Mouse (Mus musculus) hindbrain, embryonic 14.5 days (tissue): Measurements from ENCODE around the gene Lrrn2. TPM values are rescaled to one million over a fixed set of nuclear protein-coding genes. Genes with fewer than 3 reads are reported as not detected.

ENCODE experiments used
- ATAC-seq: fragments of 200-750 bp; cut with Nextera tagmentation; 2 replicates; pipeline ENCODE4 v1.8.0; 2017; ENCODE audit warnings: moderate number of reproducible peaks, mild to moderate bottlenecking, moderate TSS enrichment, moderate library complexity; ENCODE audit not compliant: low FRiP score
- DNase-seq: peaks from one replicate; pipeline ENCODE4 v3.0.0-alpha.2; 2015; ENCODE audit warnings: low spot score
- H3K27ac ChIP-seq: fragments of 300-500 bp; sonication (generic); 2 replicates; pipeline ENCODE4 v1.5.1; 2014; ENCODE audit warnings: mild to moderate bottlenecking, moderate library complexity
- H3K27me3 ChIP-seq: fragments of 300-500 bp; sonication (generic); 2 replicates; pipeline ENCODE4 v1.6.1; 2014; ENCODE audit warnings: mild to moderate bottlenecking, low read length, mixed read lengths; ENCODE audit not compliant: control insufficient read depth, insufficient read depth
- H3K36me3 ChIP-seq: fragments of 300-500 bp; sonication (generic); replicated peaks from 2 replicates; pipeline ENCODE4 v1.6.1; 2014; ENCODE audit not compliant: control insufficient read depth, insufficient read depth
- H3K4me1 ChIP-seq: fragments of 300-500 bp; sonication (generic); replicated peaks from 2 replicates; pipeline ENCODE4 v1.6.1; 2014; ENCODE audit warnings: antibody characterized with exemption, low read length, mixed read lengths; ENCODE audit not compliant: control insufficient read depth, insufficient read depth
- H3K4me2 ChIP-seq: fragments of 300-500 bp; sonication (generic); replicated peaks from 2 replicates; pipeline ENCODE4 v1.6.1; 2014; ENCODE audit warnings: mild to moderate bottlenecking, moderate library complexity
- H3K4me3 ChIP-seq: fragments of 300-500 bp; sonication (generic); replicated peaks from 2 replicates; pipeline ENCODE4 v1.5.1; 2014; ENCODE audit warnings: mild to moderate bottlenecking, low read length
- H3K9ac ChIP-seq: fragments of 300-500 bp; sonication (generic); 2 replicates; pipeline ENCODE4 v1.6.1; 2014
- H3K9me3 ChIP-seq: fragments of 300-500 bp; sonication (generic); 2 replicates; pipeline ENCODE4 v1.6.1; 2016; ENCODE audit warnings: low read length; ENCODE audit not compliant: control insufficient read depth
- WGBS: fragments of 180-500 bp; shearing (Covaris S2); extraction: QIAGEN DNeasy Blood & Tissue Kit; methylation state at CpG from one replicate; pipeline ENCODE4 v1.1.7; 2014; 5-methylcytosine and 5-hydroxymethylcytosine counted together
- polyA plus RNA-seq: library from polyadenylated mRNA; unstranded; fragments of >200 nt; fragmentation: Nextera tagmentation; extraction: Ambion mirVana; gene quantifications from 2 replicates; pipeline ENCODE4 v1.2.1, GENCODE M21; 2014

Gene Lrrn2
- polyA plus RNA-seq, 1 experiment from 2014 or later: 40.7 TPM

GRCm38 (mm10) chr1:132934856-132935255 lies 54.8 kb downstream of the Lrrn2 start:
- WGBS: 22% methylated on average over 6 of the region's 7 CpGs
- Histone ChIP-seq H3K27ac (no peak overlapping the region), H3K27me3 (no peaks in the 10 kb centered on the region), H3K4me2 (no peak overlapping the region), H3K9me3 (no peaks in the 10 kb centered on the region), H3K36me3 (peaks cover 27% of the 10 kb centered on the region), H3K4me3 (no peak overlapping the region), H3K4me1 (peaks cover 8% of the 10 kb centered on the region), H3K9ac (no peak overlapping the region)
- DNase-seq (no peak), ATAC-seq (no peak; the same call in 1 of the 2 replicates)

GRCm38 (mm10) chr1:132937296-132938030 lies 57.4 kb downstream of the Lrrn2 start:
- Histone ChIP-seq H3K9ac (no peak overlapping the region), H3K4me1 (peaks cover 8% of the 10 kb centered on the region), H3K27me3 (no peaks in the 10 kb centered on the region), H3K4me3 (no peak overlapping the region), H3K36me3 (peaks cover 27% of the 10 kb centered on the region), H3K4me2 (no peak overlapping the region), H3K27ac (no peak overlapping the region), H3K9me3 (no peaks in the 10 kb centered on the region)
- WGBS: 87% methylated on average over 26 of the region's 26 CpGs
- DNase-seq (no peak), ATAC-seq (no peak)

GRCm38 (mm10) chr1:132938975-132939374 lies 58.9 kb downstream of the Lrrn2 start:
- H3K27ac ChIP-seq: no peak overlapping the region

GRCm38 (mm10) chr1:132945826-132946225 lies 65.8 kb downstream of the Lrrn2 start:
- Histone ChIP-seq H3K27ac (no peak overlapping the region), H3K4me3 (no peak overlapping the region), H3K36me3 (no peaks in the 10 kb centered on the region; the same call in 1 of the 2 replicates), H3K9ac (no peak overlapping the region), H3K4me2 (no peak overlapping the region), H3K9me3 (no peaks in the 10 kb centered on the region), H3K4me1 (no peaks in the 10 kb centered on the region), H3K27me3 (no peaks in the 10 kb centered on the region)
- DNase-seq: no peak
- 66% methylated on average over 8 of the region's 8 CpGs for WGBS
- ATAC-seq: no peak

More at GRCm38 (mm10) chr1:132938975-132939374, 58.9 kb downstream of the Lrrn2 start:
- 79% methylated on average over 8 of the region's 8 CpGs for WGBS
- H3K27me3 ChIP-seq: no peaks in the 10 kb centered on the region
- peaks cover 27% of the 10 kb centered on the region for H3K36me3 ChIP-seq
- no peak overlapping the region for H3K9ac ChIP-seq
- peaks cover 8% of the 10 kb centered on the region for H3K4me1 ChIP-seq
- no peaks in the 10 kb centered on the region for H3K9me3 ChIP-seq
- no peak overlapping the region for H3K4me3 ChIP-seq
- ATAC-seq (peak; percentile 10; the same call in 1 of the 2 replicates), DNase-seq (no peak)
- H3K4me2 ChIP-seq: no peak overlapping the region

GRCm38 (mm10) chr1:132947811-132948210 lies 67.7 kb downstream of the Lrrn2 start:
- no peak overlapping the region for H3K4me2 ChIP-seq
- no peaks in the 10 kb centered on the region for H3K36me3 ChIP-seq
- DNase-seq (no peak), ATAC-seq (no peak)
- H3K9ac ChIP-seq: no peak overlapping the region
- no peak overlapping the region for H3K4me3 ChIP-seq
- no peak overlapping the region for H3K27ac ChIP-seq
- H3K4me1 ChIP-seq: no peaks in the 10 kb centered on the region
- H3K27me3 ChIP-seq: no peaks in the 10 kb centered on the region
- no peaks in the 10 kb centered on the region for H3K9me3 ChIP-seq
- WGBS: 41% methylated on average over 7 of the region's 7 CpGs

GRCm38 (mm10) chr1:132956809-132957208 lies 76.7 kb downstream of the Lrrn2 start:
- ATAC-seq: no peak
- H3K4me3 ChIP-seq: no peak overlapping the region
- no peak for DNase-seq
- H3K4me2 ChIP-seq: no peak overlapping the region
- H3K36me3 ChIP-seq: no peaks in the 10 kb centered on the region
- no peaks in the 10 kb centered on the region for H3K27me3 ChIP-seq
- peaks cover 4% of the 10 kb centered on the region; the same call in 1 of the 2 replicates for H3K4me1 ChIP-seq
- H3K9ac ChIP-seq: no peak overlapping the region
- H3K27ac ChIP-seq: no peak overlapping the region
- H3K9me3 ChIP-seq: no peaks in the 10 kb centered on the region
- WGBS: 88% methylated on average over 5 of the region's 5 CpGs

- H3K9me3 ChIP-seq: no peaks in the 10 kb centered on the region
- no peaks in the 10 kb centered on the region for H3K27me3 ChIP-seq
- H3K9ac ChIP-seq: no peak overlapping the region
- DNase-seq (no peak), ATAC-seq (no peak)
- H3K4me1 ChIP-seq: peaks cover 4% of the 10 kb centered on the region; the same call in 1 of the 2 replicates
- no peak overlapping the region for H3K27ac ChIP-seq
- H3K4me3 ChIP-seq: no peak overlapping the region
- H3K36me3 ChIP-seq: no peaks in the 10 kb centered on the region
- no peak overlapping the region for H3K4me2 ChIP-seq
- WGBS: 89% methylated on average over 3 of the region's 3 CpGs
Observed at GRCm38 (mm10) chr1:132961751-132962150, 81.7 kb downstream of the Lrrn2 start.

- no peak for ATAC-seq
Observed at GRCm38 (mm10) chr1:132964106-132964505, 84.0 kb downstream of the Lrrn2 start.

GRCm38 (mm10) chr1:132964691-132965090 lies 84.6 kb downstream of the Lrrn2 start:
- no peak overlapping the region for H3K4me2 ChIP-seq
- ATAC-seq: no peak
- no peak overlapping the region for H3K4me3 ChIP-seq
- H3K27me3 ChIP-seq: no peaks in the 10 kb centered on the region
- no peak for DNase-seq
- 88% methylated on average over 4 of the region's 4 CpGs for WGBS
- no peaks in the 10 kb centered on the region for H3K36me3 ChIP-seq
- H3K27ac ChIP-seq: no peak overlapping the region
- no peak overlapping the region for H3K9ac ChIP-seq
- H3K4me1 ChIP-seq: no peaks in the 10 kb centered on the region
- no peaks in the 10 kb centered on the region for H3K9me3 ChIP-seq

More at GRCm38 (mm10) chr1:132964106-132964505, 84.0 kb downstream of the Lrrn2 start:
- no peak overlapping the region for H3K9ac ChIP-seq
- H3K4me1 ChIP-seq: no peaks in the 10 kb centered on the region
- no peak overlapping the region for H3K4me3 ChIP-seq
- H3K27me3 ChIP-seq: no peaks in the 10 kb centered on the region
- H3K4me2 ChIP-seq: no peak overlapping the region
- no peak overlapping the region for H3K27ac ChIP-seq
- no peaks in the 10 kb centered on the region for H3K9me3 ChIP-seq
- no peaks in the 10 kb centered on the region for H3K36me3 ChIP-seq
- no peak for DNase-seq
- 76% methylated on average over 2 of the region's 2 CpGs for WGBS
